Mouse (Mus musculus) liver, embryonic 16.5 days (tissue): ENCODE measurements around the gene Sfrp4. TPM values are rescaled to one million over a fixed set of nuclear protein-coding genes. Genes with fewer than 3 reads are reported as not detected.
A peak's percentile ranks its signal among the peaks of the same experiment; 100 is the strongest.
"Not testable (repeated sequence)": the region's sequence is repeated elsewhere in the genome, so short reads cannot be mapped to it uniquely, and the experiment has no call there.

Experiments used
- ATAC-seq: fragments of 200-750 bp; cut with Nextera tagmentation; 2 replicates; pipeline ENCODE4 v1.8.0; 2017; ENCODE audit warnings: low read depth, mild to moderate bottlenecking, moderate number of reproducible peaks, moderate library complexity
- H3K27ac ChIP-seq: fragments of 300-500 bp; sonication (generic); 2 replicates; pipeline ENCODE4 v1.5.1; 2014; ENCODE audit warnings: mild to moderate bottlenecking, low read length
- H3K27me3 ChIP-seq: fragments of 300-500 bp; sonication (generic); 2 replicates; pipeline ENCODE4 v1.6.1; 2014; ENCODE audit warnings: low read depth, low read length, mixed read lengths; ENCODE audit not compliant: control insufficient read depth, insufficient read depth
- H3K36me3 ChIP-seq: fragments of 300-500 bp; sonication (generic); 2 replicates; pipeline ENCODE4 v1.6.1; 2014; ENCODE audit warnings: mild to moderate bottlenecking; ENCODE audit not compliant: control insufficient read depth, insufficient read depth
- H3K4me1 ChIP-seq: fragments of 300-500 bp; sonication (generic); 2 replicates; pipeline ENCODE4 v1.6.1; 2014; ENCODE audit warnings: low read depth, low read length, mixed read lengths; ENCODE audit not compliant: control insufficient read depth
- H3K4me2 ChIP-seq: fragments of 300-500 bp; sonication (generic); 2 replicates; pipeline ENCODE4 v1.6.1; 2014; ENCODE audit warnings: low read depth, low read length, mixed read lengths
- H3K4me3 ChIP-seq: fragments of 300-500 bp; sonication (generic); 2 replicates; pipeline ENCODE4 v1.5.1; 2014; ENCODE audit warnings: low read depth, mild to moderate bottlenecking, low read length
- H3K9ac ChIP-seq: fragments of 300-500 bp; sonication (generic); 2 replicates; pipeline ENCODE4 v1.6.1; 2014; ENCODE audit warnings: low read depth, low read length
- H3K9me3 ChIP-seq: fragments of 300-500 bp; sonication (generic); replicated peaks from 2 replicates; pipeline ENCODE4 v1.6.1; 2016; ENCODE audit warnings: low read length; ENCODE audit not compliant: control insufficient read depth
- WGBS: fragments of 180-500 bp; shearing (Covaris S2); extraction: QIAGEN DNeasy Blood & Tissue Kit; methylation state at CpG from one replicate; pipeline ENCODE4 v1.1.7; 2014; ENCODE audit not compliant: insufficient replicate concordance; 5-methylcytosine and 5-hydroxymethylcytosine counted together
- polyA plus RNA-seq: library from polyadenylated mRNA; unstranded; fragments of >200 nt; fragmentation: Nextera tagmentation; extraction: Ambion mirVana; gene quantifications from 2 replicates; pipeline ENCODE4 v1.2.1, GENCODE M21; 2015

Sfrp4 gene
- polyA plus RNA-seq: 0.22 and 0.40 TPM in 2 replicates

GRCm38 (mm10) chr13:19622573-19623227 lies at the start of gene Sfrp4:
TSS of gene Sfrp4 (plus strand) at chr13:19623104.
- no peaks in the 10 kb centered on the region for H3K9me3 ChIP-seq
- 4% methylated on average over 25 of the region's 25 CpGs for WGBS
- H3K27me3 ChIP-seq: peaks cover 16% of the 10 kb centered on the region
- peaks cover 14% of the 10 kb centered on the region for H3K4me1 ChIP-seq
- peak within 1 kb of the TSS; percentile 83 for H3K4me2 ChIP-seq
- H3K9ac ChIP-seq: peak within 1 kb of the TSS; percentile 42; the same call in 1 of the 2 replicates
- H3K27ac ChIP-seq: no peak within 1 kb of the TSS
- ATAC-seq: peak; percentile 55
- H3K4me3 ChIP-seq: peak within 1 kb of the TSS; percentile 57
- no peaks in the 10 kb centered on the region for H3K36me3 ChIP-seq

- not testable (repeated sequence) for H3K4me2 ChIP-seq, H3K9me3 ChIP-seq, H3K27me3 ChIP-seq, H3K4me1 ChIP-seq, H3K36me3 ChIP-seq, H3K9ac ChIP-seq, H3K4me3 ChIP-seq, H3K27ac ChIP-seq
- 32% methylated on average over 2 of the region's 2 CpGs for WGBS
- 0 out of 2 replicates have a peak, but pooled peaks have one; percentile 11 for ATAC-seq
Measured at GRCm38 (mm10) chr13:19574723-19575122, 48.2 kb upstream of the Sfrp4 start.

DNA sequence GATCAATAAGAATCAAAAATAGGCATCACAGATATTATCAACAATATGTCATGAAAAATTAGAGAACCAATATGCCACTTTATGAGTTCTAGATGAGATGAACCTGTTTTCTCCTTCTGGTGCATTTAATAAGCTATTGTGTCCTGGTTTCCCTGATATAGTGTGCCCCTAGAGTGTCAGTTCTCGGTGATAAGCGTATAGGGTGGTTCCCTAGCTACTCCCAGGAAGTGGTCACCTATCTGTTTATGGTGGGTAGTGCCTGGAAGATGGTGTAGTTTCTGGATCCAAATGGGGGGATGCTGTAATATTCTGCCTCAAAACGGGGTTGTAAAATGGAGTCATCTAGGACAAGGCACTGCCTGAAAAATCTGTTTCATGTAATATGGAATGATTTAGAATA lies 47.0 kb upstream of the Sfrp4 start:
- peak; percentile 93 for ATAC-seq
- Histone ChIP-seq H3K4me2 (no peak overlapping the region), H3K9me3 (no peaks in the 10 kb centered on the region), H3K36me3 (no peaks in the 10 kb centered on the region), H3K9ac (no peak overlapping the region), H3K4me3 (no peak overlapping the region), H3K27me3 (no peaks in the 10 kb centered on the region), H3K4me1 (peaks cover 8% of the 10 kb centered on the region), H3K27ac (no peak overlapping the region)
- WGBS: 34% methylated on average over 3 of the region's 3 CpGs

DNA sequence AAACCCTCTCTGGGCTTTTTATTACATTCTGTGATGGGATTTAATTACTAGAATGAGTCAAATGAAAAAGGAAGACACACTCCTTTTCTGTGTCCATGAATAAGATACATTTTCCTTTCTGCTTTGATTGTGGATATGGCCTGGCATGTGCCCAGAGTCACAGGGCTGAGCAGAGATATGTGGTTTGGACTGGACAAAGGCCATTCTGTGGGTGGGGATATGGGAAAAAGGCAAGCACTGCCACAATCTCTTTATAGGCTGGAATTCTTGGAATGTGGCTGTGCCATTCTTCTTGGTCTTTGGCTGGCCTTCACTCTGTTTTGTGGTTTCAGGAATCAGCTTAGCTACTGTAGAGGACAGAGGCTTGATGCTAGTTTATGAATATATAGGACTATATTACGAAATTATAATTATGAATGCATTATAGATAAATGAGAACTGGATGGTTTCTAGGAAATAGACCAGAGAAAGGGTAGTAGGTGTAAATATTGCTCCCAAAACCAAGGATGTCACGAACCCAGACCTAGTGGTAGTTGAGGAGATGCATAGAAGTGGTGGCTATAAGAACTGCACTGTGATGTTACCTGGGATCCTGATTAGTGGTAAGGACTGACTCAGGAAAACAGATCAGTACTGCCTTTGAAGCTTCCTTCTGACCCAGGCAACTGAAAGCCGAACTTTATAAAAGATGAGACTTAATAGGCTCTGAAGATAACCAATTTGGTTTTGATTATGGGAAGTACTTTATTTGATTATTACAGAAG lies 31.7 kb upstream of the Sfrp4 start:
- Histone ChIP-seq H3K9ac (no peak overlapping the region), H3K4me1 (no peaks in the 10 kb centered on the region), H3K4me3 (no peak overlapping the region), H3K9me3 (no peaks in the 10 kb centered on the region), H3K36me3 (no peaks in the 10 kb centered on the region), H3K4me2 (no peak overlapping the region), H3K27me3 (no peaks in the 10 kb centered on the region), H3K27ac (no peak overlapping the region)
- ATAC-seq: no peak
- 64% methylated on average over 3 of the region's 3 CpGs for WGBS

GRCm38 (mm10) chr13:19595141-19595540 lies 27.8 kb upstream of the Sfrp4 start:
- no peaks in the 10 kb centered on the region for H3K9me3 ChIP-seq
- WGBS: 74% methylated on average over 1 of the region's 1 CpGs
- no peak overlapping the region for H3K27ac ChIP-seq
- H3K9ac ChIP-seq: no peak overlapping the region
- H3K4me1 ChIP-seq: no peaks in the 10 kb centered on the region
- H3K4me3 ChIP-seq: no peak overlapping the region
- no peak for ATAC-seq
- no peaks in the 10 kb centered on the region for H3K36me3 ChIP-seq
- H3K27me3 ChIP-seq: no peaks in the 10 kb centered on the region
- H3K4me2 ChIP-seq: no peak overlapping the region

- Histone ChIP-seq H3K27ac (no peak overlapping the region), H3K27me3 (no peaks in the 10 kb centered on the region), H3K4me2 (no peak overlapping the region), H3K9ac (no peak overlapping the region), H3K36me3 (no peaks in the 10 kb centered on the region), H3K4me3 (no peak overlapping the region), H3K4me1 (no peaks in the 10 kb centered on the region), H3K9me3 (no peaks in the 10 kb centered on the region)
- 74% methylated on average over 6 of the region's 6 CpGs for WGBS
- no peak for ATAC-seq
Measured at GRCm38 (mm10) chr13:19599242-19599641, 23.7 kb upstream of the Sfrp4 start.

DNA sequence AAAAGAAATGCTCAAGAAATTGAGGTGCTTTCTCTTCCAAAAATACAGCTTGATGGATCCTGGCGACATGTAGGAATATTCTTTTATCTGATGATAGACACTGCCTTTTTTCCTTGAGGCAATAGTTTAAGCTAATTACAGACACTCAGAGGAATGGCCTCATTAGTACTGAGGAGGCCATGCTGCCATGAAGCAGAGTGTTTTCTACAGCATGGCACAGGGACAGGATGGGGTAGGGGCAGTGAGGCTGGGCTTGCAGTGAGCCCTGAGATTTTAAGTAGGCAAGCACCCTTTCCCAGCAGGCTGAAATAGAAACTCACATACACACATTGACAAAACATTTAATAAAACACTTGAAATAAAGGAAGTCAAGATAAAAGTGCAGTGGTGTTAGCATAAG lies 20.4 kb upstream of the Sfrp4 start:
- Histone ChIP-seq H3K9ac (no peak overlapping the region), H3K4me2 (no peak overlapping the region), H3K27ac (no peak overlapping the region), H3K4me1 (no peaks in the 10 kb centered on the region), H3K9me3 (no peaks in the 10 kb centered on the region), H3K27me3 (no peaks in the 10 kb centered on the region), H3K36me3 (no peaks in the 10 kb centered on the region), H3K4me3 (no peak overlapping the region)
- WGBS: 68% methylated on average over 1 of the region's 1 CpGs
- ATAC-seq: no peak

GRCm38 (mm10) chr13:19603719-19604118 lies 19.2 kb upstream of the Sfrp4 start:
- H3K9me3 ChIP-seq: no peaks in the 10 kb centered on the region
- H3K4me3 ChIP-seq: no peak overlapping the region
- WGBS: 65% methylated on average over 1 of the region's 1 CpGs
- H3K36me3 ChIP-seq: no peaks in the 10 kb centered on the region
- H3K27ac ChIP-seq: no peak overlapping the region
- ATAC-seq: no peak
- H3K27me3 ChIP-seq: no peaks in the 10 kb centered on the region
- H3K4me1 ChIP-seq: peaks cover 3% of the 10 kb centered on the region; the same call in 1 of the 2 replicates
- no peak overlapping the region for H3K4me2 ChIP-seq
- no peak overlapping the region for H3K9ac ChIP-seq

GRCm38 (mm10) chr13:19604916-19605315 lies 18.0 kb upstream of the Sfrp4 start:
- Histone ChIP-seq H3K4me2 (no peak overlapping the region), H3K27ac (no peak overlapping the region), H3K9me3 (no peaks in the 10 kb centered on the region), H3K36me3 (no peaks in the 10 kb centered on the region), H3K27me3 (no peaks in the 10 kb centered on the region), H3K9ac (no peak overlapping the region), H3K4me1 (peaks cover 3% of the 10 kb centered on the region; the same call in 1 of the 2 replicates), H3K4me3 (no peak overlapping the region)
- ATAC-seq: peak; percentile 64
